Mouse (Mus musculus): ENCODE data around the gene Tgfbr2.
"Not testable (repeated sequence)": the region's sequence is repeated elsewhere in the genome, so short reads cannot be mapped to it uniquely, and the experiment has no call there.

Tgfbr2 gene

GRCm38 (mm10) chr9:116081781-116082180 lies 93.4 kb downstream of the Tgfbr2 start:
- no peak for DNase-seq (ENCODE audit: low read depth in 1 of 2, low spot score in 2 of 2)

- DNase-seq (ENCODE audit: low read depth in 1 of 2, low spot score in 2 of 2) = peak; percentile 27 to 61
These were observed 97.7 kb downstream of the Tgfbr2 start for GRCm38 (mm10) chr9:116077419-116077818.

- no peak for DNase-seq (ENCODE audit: low read depth in 1 of 2, low spot score in 2 of 2)
These were observed 98.2 kb downstream of the Tgfbr2 start for GRCm38 (mm10) chr9:116076946-116077345.

- no peak for DNase-seq (ENCODE audit: low read depth in 1 of 2, low spot score in 2 of 2)
These were observed 99.0 kb downstream of the Tgfbr2 start for GRCm38 (mm10) chr9:116076163-116076562.

- DNase-seq (ENCODE audit: low read depth in 1 of 2, low spot score in 2 of 2) = not testable (repeated sequence)
These were observed 103.6 kb downstream of the Tgfbr2 start for GRCm38 (mm10) chr9:116071561-116071960.

DNA sequence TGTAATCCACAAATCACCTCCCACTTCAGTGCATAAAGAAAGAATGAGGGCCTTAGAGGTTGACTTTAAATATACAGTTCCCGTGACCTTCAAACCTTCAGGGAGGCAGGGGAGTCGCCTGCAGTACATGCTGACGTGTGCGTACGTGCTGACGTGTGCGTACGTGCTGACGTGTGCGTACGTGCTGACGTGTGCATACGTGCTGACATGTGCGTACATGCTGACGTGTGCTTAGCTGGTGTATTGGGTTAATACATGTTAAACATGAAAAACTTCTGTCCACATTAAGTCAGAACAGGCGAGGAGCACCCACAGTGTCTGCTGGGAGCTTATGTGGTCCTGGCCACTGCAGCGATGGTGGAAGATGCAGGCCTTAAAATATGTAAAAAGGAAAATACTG lies 110.4 kb downstream of the Tgfbr2 start:
- DNase-seq (ENCODE audit: low read depth in 1 of 2, low spot score in 2 of 2) = no peak

GRCm38 (mm10) chr9:116060691-116061090 lies 114.5 kb downstream of the Tgfbr2 start:
- no peak for DNase-seq (ENCODE audit: low read depth in 1 of 2, low spot score in 2 of 2)

- peak in 1 of 2 experiments; percentile 37 for DNase-seq (ENCODE audit: low read depth in 1 of 2, low spot score in 2 of 2)
These were observed 116.0 kb downstream of the Tgfbr2 start for GRCm38 (mm10) chr9:116059156-116059555.

DNA sequence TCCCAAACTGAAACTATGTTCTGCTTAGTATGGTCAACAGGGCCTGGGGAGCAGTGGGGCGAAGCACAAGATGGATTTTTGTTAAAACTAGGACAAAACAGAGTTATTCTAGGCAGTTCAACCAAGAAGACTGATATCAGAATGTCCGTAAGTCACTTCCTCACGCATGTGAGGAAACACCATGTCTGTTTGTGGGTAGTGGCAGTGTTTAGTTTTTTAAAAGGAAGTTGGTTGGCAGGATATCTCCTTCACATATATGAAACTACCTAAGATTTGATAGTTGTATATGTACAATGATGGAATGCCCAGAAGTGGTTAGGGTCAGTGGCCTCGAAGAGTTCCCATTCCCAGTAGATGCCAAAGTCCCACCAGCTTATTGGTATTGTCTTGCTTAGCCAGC lies 116.7 kb downstream of the Tgfbr2 start:
- DNase-seq (ENCODE audit: low read depth in 1 of 2, low spot score in 2 of 2) = no peak

DNA sequence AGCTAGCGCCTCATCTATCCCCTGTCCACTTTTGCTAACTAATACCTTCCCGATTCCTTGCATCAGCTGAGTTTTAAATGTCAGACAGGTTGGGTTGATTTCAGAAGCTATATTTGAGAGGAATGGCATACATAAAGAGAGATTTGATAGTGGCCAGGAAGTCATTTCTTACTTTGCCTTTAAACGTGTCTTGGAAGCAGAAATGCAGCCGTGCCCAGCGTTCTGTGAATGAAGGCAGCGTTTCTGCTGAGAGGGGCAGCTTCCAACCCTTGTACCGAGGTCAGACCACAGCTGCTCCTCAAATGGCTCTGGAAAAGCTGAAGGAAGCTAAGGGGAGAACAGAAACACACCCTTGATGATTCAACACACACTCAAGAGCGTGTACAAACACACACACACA lies 121.2 kb downstream of the Tgfbr2 start:
- DNase-seq (ENCODE audit: low read depth in 1 of 2, low spot score in 2 of 2) = no peak

- DNase-seq (ENCODE audit: low read depth in 1 of 2, low spot score in 2 of 2) = no peak
These were observed 125.2 kb downstream of the Tgfbr2 start for GRCm38 (mm10) chr9:116049985-116050384.

DNA sequence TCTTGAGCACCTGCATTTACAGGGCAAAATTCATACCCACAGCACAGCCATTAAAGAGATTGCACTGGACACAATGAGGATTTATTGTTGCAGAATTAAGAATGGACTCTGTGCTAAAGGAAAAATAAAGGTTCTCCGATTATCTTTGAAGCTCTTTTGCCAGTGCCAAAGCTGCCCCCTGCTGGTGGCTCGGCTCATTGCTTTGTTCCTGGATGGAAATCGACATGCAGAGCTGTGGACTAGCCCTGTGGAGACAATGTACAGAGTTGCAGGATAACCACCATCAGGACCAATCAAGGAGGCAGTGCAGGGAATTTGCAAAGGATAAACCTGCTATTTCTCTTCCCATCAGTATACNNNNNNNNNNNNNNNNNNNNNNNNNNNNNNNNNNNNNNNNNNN lies 133.4 kb downstream of the Tgfbr2 start:
- DNase-seq (ENCODE audit: low read depth in 1 of 2, low spot score in 2 of 2) = peak in 1 of 2 experiments; percentile 34

- DNase-seq (ENCODE audit: low read depth in 1 of 2, low spot score in 2 of 2) = no peak
These were observed 133.8 kb downstream of the Tgfbr2 start for GRCm38 (mm10) chr9:116041369-116041768.

- not testable (repeated sequence) for DNase-seq (ENCODE audit: low read depth in 1 of 2, low spot score in 2 of 2)
These were observed 134.3 kb downstream of the Tgfbr2 start for GRCm38 (mm10) chr9:116040852-116041251.

- no peak for DNase-seq (ENCODE audit: low read depth in 1 of 2, low spot score in 2 of 2)
These were observed 135.2 kb downstream of the Tgfbr2 start for GRCm38 (mm10) chr9:116039981-116040380.

DNA sequence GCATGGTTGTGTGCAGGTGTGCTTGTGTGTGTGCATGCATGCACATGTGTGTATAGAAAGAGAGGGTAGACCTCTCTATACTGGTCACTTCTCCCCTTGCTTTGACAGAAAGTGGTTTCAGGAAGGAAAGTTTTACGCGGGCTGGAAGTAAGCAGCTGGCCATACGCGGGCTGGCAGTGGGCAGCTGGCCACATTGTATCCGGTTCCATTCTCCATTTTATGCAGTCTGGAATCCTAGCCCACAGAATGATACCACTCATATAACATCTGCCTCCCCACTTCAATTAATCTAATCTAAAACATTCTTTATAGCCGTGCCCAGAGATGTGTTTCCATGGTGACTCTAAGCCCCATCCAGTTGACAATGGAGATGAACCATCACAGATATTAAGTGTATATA lies 136.9 kb downstream of the Tgfbr2 start:
- no peak for DNase-seq (ENCODE audit: low read depth in 1 of 2, low spot score in 2 of 2)

Measured in monocyte, adult 2 months (primary cell).